Mouse (Mus musculus) megakaryocyte progenitor cell, adult 5-6 weeks (primary cell): Measurements from ENCODE around the gene Gpr18. TPM values are rescaled to one million over a fixed set of nuclear protein-coding genes. Genes with fewer than 3 reads are reported as not detected.

Experiments
- ATAC-seq: replicated peaks from 2 replicates; pipeline ENCODE4 v1.8.0; 2016; ENCODE audit warnings: mild to moderate bottlenecking, moderate TSS enrichment, inconsistent platforms; ENCODE audit not compliant: poor library complexity
- total RNA-seq, 2 experiments: library from RNA; stranded (forward) in 1 of 2; stranded (reverse) in 1 of 2; fragments of 157-497, 149-512 nt in 1 of 2; fragments of 200-1000 nt in 1 of 2; gene quantifications; 2 replicates each; pipeline versions ENCODE4 v1.2.3 to v1.2.4; 2015 to 2017

The Gpr18 gene
- total RNA-seq, 2 experiments from 2014 or later, result 1.9 to 2.1 TPM

GRCm38 (mm10) chr14:121927451-121927850 is 11.9 kb upstream of the Gpr18 start:
- ATAC-seq, result no peak

- ATAC-seq, result no peak
These were observed 11.3 kb upstream of the Gpr18 start for GRCm38 (mm10) chr14:121926901-121927300.

GRCm38 (mm10) chr14:121924876-121925275 is 9.3 kb upstream of the Gpr18 start:
- ATAC-seq, result no peak

GRCm38 (mm10) chr14:121922731-121923130 is 7.2 kb upstream of the Gpr18 start:
- ATAC-seq, result no peak

- no peak for ATAC-seq
These were observed 6.4 kb upstream of the Gpr18 start for GRCm38 (mm10) chr14:121922016-121922415.

GRCm38 (mm10) chr14:121920511-121921124 is 5.0 kb upstream of the Gpr18 start:
- ATAC-seq, result no peak

GRCm38 (mm10) chr14:121919752-121920151 is 4.2 kb upstream of the Gpr18 start:
- ATAC-seq, result peak; percentile 49

GRCm38 (mm10) chr14:121918266-121918665 is 2.7 kb upstream of the Gpr18 start:
- no peak for ATAC-seq

GRCm38 (mm10) chr14:121916311-121917094 is 922 bp upstream of the Gpr18 start:
- ATAC-seq, result peak; percentile 65

- no peak for ATAC-seq
These were observed 438 bp downstream of the Gpr18 start for GRCm38 (mm10) chr14:121915143-121915542.

GRCm38 (mm10) chr14:121912501-121912900 is 3.1 kb downstream of the Gpr18 start:
- ATAC-seq, result no peak

- no peak for ATAC-seq
These were observed 5.7 kb downstream of the Gpr18 start for GRCm38 (mm10) chr14:121909868-121910267.

GRCm38 (mm10) chr14:121906992-121907681 is 8.4 kb downstream of the Gpr18 start:
- ATAC-seq, result 0 out of 2 replicates have a peak, but pooled peaks have one; percentile 10

GRCm38 (mm10) chr14:121906341-121906991 is 9.1 kb downstream of the Gpr18 start:
- peak; percentile 56 for ATAC-seq

- ATAC-seq, result no peak
These were observed 10.8 kb downstream of the Gpr18 start for GRCm38 (mm10) chr14:121904754-121905153.

GRCm38 (mm10) chr14:121903381-121903876 is 12.2 kb downstream of the Gpr18 start:
- ATAC-seq, result peak; percentile 37

- no peak for ATAC-seq
These were observed 14.1 kb downstream of the Gpr18 start for GRCm38 (mm10) chr14:121901511-121901910.

GRCm38 (mm10) chr14:121899071-121899470 is 16.5 kb downstream of the Gpr18 start:
- ATAC-seq, result no peak

GRCm38 (mm10) chr14:121898509-121898908 is 17.1 kb downstream of the Gpr18 start:
- peak; percentile 50 for ATAC-seq

GRCm38 (mm10) chr14:121897773-121898172 is 17.8 kb downstream of the Gpr18 start:
- peak; percentile 40; the same call in 1 of the 2 replicates for ATAC-seq
